Mouse (Mus musculus): ENCODE measurements around the gene Arl8b. TPM values are rescaled to one million over a fixed set of nuclear protein-coding genes. Genes with fewer than 3 reads are reported as not detected.

The Arl8b gene
- polyA plus RNA-seq, 1 experiment from 2014 or later = 71.5 TPM

DNA sequence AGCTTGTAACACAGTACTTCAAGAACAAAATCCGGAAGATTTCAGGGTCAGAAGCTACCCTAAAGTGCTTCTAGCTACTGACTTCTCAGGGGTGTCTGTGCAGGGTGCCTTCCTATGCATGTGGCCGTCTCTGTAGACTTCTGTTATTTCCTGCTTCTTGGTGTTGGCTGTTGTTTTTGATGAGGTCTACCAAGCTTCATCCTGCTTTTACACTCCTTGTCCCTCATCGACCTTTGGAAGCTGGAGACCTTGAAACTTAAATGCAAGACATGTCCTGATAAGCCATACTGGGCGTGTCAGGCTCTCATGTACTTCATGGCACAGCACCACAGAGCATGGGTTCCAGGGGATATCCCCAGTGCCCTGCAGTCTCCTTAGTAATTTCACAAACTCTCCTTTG, 55.1 kb downstream of the Arl8b start:
- H3K27me3 ChIP-seq (ENCODE audit: control insufficient read depth, insufficient read depth, low read length) = no peaks in the 10 kb centered on the region
- H3K4me1 ChIP-seq (ENCODE audit: control insufficient read depth in 2 of 2, insufficient read depth in 2 of 2, low read length in 2 of 2) = no peaks in the 10 kb centered on the region
- no peaks in the 10 kb centered on the region for H3K9me3 ChIP-seq (ENCODE audit: control insufficient read depth, low read length)
- peaks cover 47% of the 10 kb centered on the region for H3K36me3 ChIP-seq (ENCODE audit: control insufficient read depth, insufficient read depth, low read length)
- H3K4me2 ChIP-seq (ENCODE audit: low read length) = no peak overlapping the region
- 82% methylated on average over 4 of the region's 4 CpGs for WGBS
- no peak for ATAC-seq (ENCODE audit: insufficient number of reproducible peaks, insufficient read depth, low FRiP score, low read depth)
- no peak overlapping the region for H3K27ac ChIP-seq (replicated peaks in 1 of 2; ENCODE audit: control insufficient read depth in 1 of 2, insufficient read depth in 1 of 2, low read depth in 2 of 2, low read length in 2 of 2)
- no peak overlapping the region for H3K9ac ChIP-seq (ENCODE audit: low read length)
- no peak overlapping the region for H3K4me3 ChIP-seq (ENCODE audit: control insufficient read depth in 1 of 2, insufficient read depth in 1 of 2, low read depth in 1 of 2, low read length in 2 of 2)

DNA sequence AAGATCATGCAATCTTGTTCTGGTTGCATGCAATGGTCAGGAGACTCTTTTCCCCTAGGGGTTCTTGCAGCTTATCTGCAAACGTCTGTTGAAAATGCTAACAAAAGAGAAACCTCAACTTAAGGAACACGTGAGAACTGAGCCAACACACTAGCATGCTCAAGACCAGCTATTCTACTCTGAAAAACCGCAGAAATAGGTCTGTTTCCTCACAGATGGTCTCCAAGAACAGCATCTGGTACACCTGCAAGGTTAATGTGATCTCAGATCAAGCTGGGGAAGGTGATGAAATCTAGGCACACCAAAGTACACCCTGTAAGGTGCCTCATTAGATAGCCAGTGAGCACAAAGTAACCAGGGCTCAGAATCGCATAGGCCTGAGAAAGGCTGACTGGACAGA, 56.5 kb downstream of the Arl8b start:
- Histone ChIP-seq H3K4me2 (ENCODE audit: low read length) (no peak overlapping the region), H3K27ac (replicated peaks in 1 of 2; ENCODE audit: control insufficient read depth in 1 of 2, insufficient read depth in 1 of 2, low read depth in 2 of 2, low read length in 2 of 2) (no peak overlapping the region), H3K9me3 (ENCODE audit: control insufficient read depth, low read length) (no peaks in the 10 kb centered on the region), H3K36me3 (ENCODE audit: control insufficient read depth, insufficient read depth, low read length) (peaks cover 58% of the 10 kb centered on the region), H3K27me3 (ENCODE audit: control insufficient read depth, insufficient read depth, low read length) (no peaks in the 10 kb centered on the region), H3K4me3 (ENCODE audit: control insufficient read depth in 1 of 2, insufficient read depth in 1 of 2, low read depth in 1 of 2, low read length in 2 of 2) (no peak overlapping the region), H3K9ac (ENCODE audit: low read length) (no peak overlapping the region), H3K4me1 (ENCODE audit: control insufficient read depth in 2 of 2, insufficient read depth in 2 of 2, low read length in 2 of 2) (no peaks in the 10 kb centered on the region)
- ATAC-seq (ENCODE audit: insufficient number of reproducible peaks, insufficient read depth, low FRiP score, low read depth) = no peak
- WGBS = 76% methylated on average over 4 of the region's 4 CpGs

DNA sequence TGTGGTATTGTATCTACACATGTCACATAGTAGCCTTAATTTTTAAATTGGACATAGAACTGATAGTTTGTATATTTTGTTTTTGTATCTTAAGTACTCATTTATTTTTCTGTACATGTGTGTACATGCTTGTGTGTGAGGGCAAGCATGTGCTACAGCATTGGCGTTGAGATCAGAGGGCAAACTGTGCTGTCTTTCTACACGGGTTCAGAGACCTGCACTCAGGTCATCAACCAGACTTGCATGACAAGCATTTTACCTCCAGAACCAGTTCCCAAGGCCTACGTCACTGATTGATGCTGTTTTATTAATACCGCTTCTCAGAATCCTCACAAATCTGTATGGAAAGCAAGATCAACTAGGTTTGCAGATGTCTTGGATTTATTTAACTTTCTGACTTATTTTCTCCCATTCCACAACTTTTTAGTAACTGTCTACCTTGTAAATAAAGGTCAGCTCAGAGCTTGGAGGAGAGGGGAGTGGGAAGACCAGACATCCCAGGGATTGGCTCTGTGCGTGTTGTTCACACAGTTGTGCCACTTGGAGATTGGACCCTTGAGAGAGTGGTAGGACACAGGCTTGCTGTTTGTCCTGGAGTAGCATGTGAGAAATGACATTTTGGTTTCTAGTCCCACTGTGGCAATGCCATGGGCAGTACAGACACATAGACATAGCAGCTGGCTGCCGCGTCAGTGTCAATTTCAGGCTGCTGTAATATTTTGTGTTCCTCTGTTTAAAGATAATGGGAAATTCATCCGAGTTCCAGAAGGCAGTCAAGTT, 58.2 kb downstream of the Arl8b start:
- 91% methylated on average over 8 of the region's 8 CpGs for WGBS
- H3K27me3 ChIP-seq (ENCODE audit: control insufficient read depth, insufficient read depth, low read length) = no peaks in the 10 kb centered on the region
- peaks cover 65% of the 10 kb centered on the region for H3K36me3 ChIP-seq (ENCODE audit: control insufficient read depth, insufficient read depth, low read length)
- H3K4me3 ChIP-seq (ENCODE audit: control insufficient read depth in 1 of 2, insufficient read depth in 1 of 2, low read depth in 1 of 2, low read length in 2 of 2) = no peak overlapping the region
- no peak overlapping the region for H3K4me2 ChIP-seq (ENCODE audit: low read length)
- no peak overlapping the region for H3K27ac ChIP-seq (replicated peaks in 1 of 2; ENCODE audit: control insufficient read depth in 1 of 2, insufficient read depth in 1 of 2, low read depth in 2 of 2, low read length in 2 of 2)
- H3K4me1 ChIP-seq (ENCODE audit: control insufficient read depth in 2 of 2, insufficient read depth in 2 of 2, low read length in 2 of 2) = no peaks in the 10 kb centered on the region
- no peak overlapping the region for H3K9ac ChIP-seq (ENCODE audit: low read length)
- no peaks in the 10 kb centered on the region for H3K9me3 ChIP-seq (ENCODE audit: control insufficient read depth, low read length)
- ATAC-seq (ENCODE audit: insufficient number of reproducible peaks, insufficient read depth, low FRiP score, low read depth) = no peak

DNA sequence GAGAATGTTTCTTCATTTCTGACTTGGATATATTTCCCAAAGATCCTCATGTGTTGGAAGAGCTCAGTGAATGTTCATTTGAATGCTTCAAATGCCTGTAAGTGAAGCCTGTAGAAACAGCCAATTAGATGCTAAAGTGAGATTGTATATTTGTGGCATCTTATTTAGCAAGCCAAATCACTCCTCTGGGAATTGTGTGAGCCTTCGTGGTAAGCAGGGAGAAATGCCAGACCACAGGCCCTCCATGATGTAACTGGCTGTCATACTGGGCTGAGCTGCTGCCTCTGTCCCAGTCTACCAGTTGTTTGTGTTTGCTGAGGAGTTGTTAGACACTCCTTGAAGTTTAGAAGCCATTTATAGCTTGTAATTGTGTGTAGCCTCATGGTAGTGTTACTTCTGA, 60.8 kb downstream of the Arl8b start:
- Histone ChIP-seq H3K4me2 (ENCODE audit: low read length) (no peak overlapping the region), H3K4me3 (ENCODE audit: control insufficient read depth in 1 of 2, insufficient read depth in 1 of 2, low read depth in 1 of 2, low read length in 2 of 2) (no peak overlapping the region), H3K9me3 (ENCODE audit: control insufficient read depth, low read length) (no peaks in the 10 kb centered on the region), H3K27me3 (ENCODE audit: control insufficient read depth, insufficient read depth, low read length) (no peaks in the 10 kb centered on the region), H3K4me1 (ENCODE audit: control insufficient read depth in 2 of 2, insufficient read depth in 2 of 2, low read length in 2 of 2) (no peaks in the 10 kb centered on the region), H3K27ac (replicated peaks in 1 of 2; ENCODE audit: control insufficient read depth in 1 of 2, insufficient read depth in 1 of 2, low read depth in 2 of 2, low read length in 2 of 2) (no peak overlapping the region), H3K9ac (ENCODE audit: low read length) (no peak overlapping the region), H3K36me3 (ENCODE audit: control insufficient read depth, insufficient read depth, low read length) (peaks cover 61% of the 10 kb centered on the region)
- WGBS = 84% methylated on average over 1 of the region's 1 CpGs
- no peak for ATAC-seq (ENCODE audit: insufficient number of reproducible peaks, insufficient read depth, low FRiP score, low read depth)

DNA sequence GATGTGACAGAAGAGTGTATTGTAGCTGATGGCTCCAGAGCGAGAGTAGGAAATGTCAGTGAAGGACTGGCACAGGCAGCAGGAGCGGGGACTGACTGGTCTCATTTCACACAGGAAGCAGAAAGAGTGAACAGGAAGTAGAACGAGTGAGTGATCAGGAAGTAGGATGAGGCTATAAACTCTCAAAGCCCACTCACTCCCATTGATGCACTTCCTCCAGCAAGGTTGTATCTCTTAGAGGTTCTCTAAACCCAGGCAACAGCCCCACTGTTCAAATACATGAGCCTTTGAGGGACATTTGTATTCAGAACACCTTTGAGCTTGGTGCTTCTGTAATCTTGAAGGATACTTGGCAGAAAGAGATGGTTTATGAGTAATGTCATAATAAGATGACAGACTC, 61.2 kb downstream of the Arl8b start:
- 72% methylated on average over 3 of the region's 3 CpGs for WGBS
- Histone ChIP-seq H3K36me3 (ENCODE audit: control insufficient read depth, insufficient read depth, low read length) (peaks cover 65% of the 10 kb centered on the region), H3K4me3 (ENCODE audit: control insufficient read depth in 1 of 2, insufficient read depth in 1 of 2, low read depth in 1 of 2, low read length in 2 of 2) (no peak overlapping the region)

DNA sequence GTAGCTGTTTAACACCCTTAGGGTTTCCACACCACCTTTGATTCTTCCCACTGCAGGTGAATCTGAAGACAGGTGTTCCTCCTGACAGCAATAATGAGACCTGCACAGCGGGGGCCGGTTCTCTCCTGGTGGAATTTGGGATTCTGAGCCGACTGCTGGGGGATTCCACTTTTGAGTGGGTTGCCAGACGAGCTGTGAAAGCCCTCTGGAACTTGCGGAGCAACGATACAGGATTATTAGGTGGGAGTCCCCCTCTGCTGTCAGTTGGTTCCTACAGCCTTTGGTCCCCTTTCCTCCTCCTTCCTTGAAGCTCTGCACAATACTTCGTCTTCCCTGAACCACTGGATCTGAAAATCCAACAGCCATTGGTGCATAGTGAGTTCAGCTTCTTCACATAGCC, 61.9 kb downstream of the Arl8b start:
- no peak overlapping the region for H3K4me3 ChIP-seq (ENCODE audit: control insufficient read depth in 1 of 2, insufficient read depth in 1 of 2, low read depth in 1 of 2, low read length in 2 of 2)
- peaks cover 65% of the 10 kb centered on the region for H3K36me3 ChIP-seq (ENCODE audit: control insufficient read depth, insufficient read depth, low read length)
- H3K27ac ChIP-seq (replicated peaks in 1 of 2; ENCODE audit: control insufficient read depth in 1 of 2, insufficient read depth in 1 of 2, low read depth in 2 of 2, low read length in 2 of 2) = no peak overlapping the region
- no peak overlapping the region for H3K4me2 ChIP-seq (ENCODE audit: low read length)
- no peaks in the 10 kb centered on the region for H3K9me3 ChIP-seq (ENCODE audit: control insufficient read depth, low read length)
- no peaks in the 10 kb centered on the region for H3K4me1 ChIP-seq (ENCODE audit: control insufficient read depth in 2 of 2, insufficient read depth in 2 of 2, low read length in 2 of 2)
- WGBS = 89% methylated on average over 7 of the region's 7 CpGs
- H3K9ac ChIP-seq (ENCODE audit: low read length) = no peak overlapping the region
- ATAC-seq (ENCODE audit: insufficient number of reproducible peaks, insufficient read depth, low FRiP score, low read depth) = no peak
- H3K27me3 ChIP-seq (ENCODE audit: control insufficient read depth, insufficient read depth, low read length) = no peaks in the 10 kb centered on the region

More for the DNA sequence above, 61.2 kb downstream of the Arl8b start:
- H3K27ac ChIP-seq (replicated peaks in 1 of 2; ENCODE audit: control insufficient read depth in 1 of 2, insufficient read depth in 1 of 2, low read depth in 2 of 2, low read length in 2 of 2) = no peak overlapping the region
- H3K9me3 ChIP-seq (ENCODE audit: control insufficient read depth, low read length) = no peaks in the 10 kb centered on the region
- no peak overlapping the region for H3K4me2 ChIP-seq (ENCODE audit: low read length)
- H3K4me1 ChIP-seq (ENCODE audit: control insufficient read depth in 2 of 2, insufficient read depth in 2 of 2, low read length in 2 of 2) = no peaks in the 10 kb centered on the region
- H3K27me3 ChIP-seq (ENCODE audit: control insufficient read depth, insufficient read depth, low read length) = no peaks in the 10 kb centered on the region
- no peak for ATAC-seq (ENCODE audit: insufficient number of reproducible peaks, insufficient read depth, low FRiP score, low read depth)
- no peak overlapping the region for H3K9ac ChIP-seq (ENCODE audit: low read length)

DNA sequence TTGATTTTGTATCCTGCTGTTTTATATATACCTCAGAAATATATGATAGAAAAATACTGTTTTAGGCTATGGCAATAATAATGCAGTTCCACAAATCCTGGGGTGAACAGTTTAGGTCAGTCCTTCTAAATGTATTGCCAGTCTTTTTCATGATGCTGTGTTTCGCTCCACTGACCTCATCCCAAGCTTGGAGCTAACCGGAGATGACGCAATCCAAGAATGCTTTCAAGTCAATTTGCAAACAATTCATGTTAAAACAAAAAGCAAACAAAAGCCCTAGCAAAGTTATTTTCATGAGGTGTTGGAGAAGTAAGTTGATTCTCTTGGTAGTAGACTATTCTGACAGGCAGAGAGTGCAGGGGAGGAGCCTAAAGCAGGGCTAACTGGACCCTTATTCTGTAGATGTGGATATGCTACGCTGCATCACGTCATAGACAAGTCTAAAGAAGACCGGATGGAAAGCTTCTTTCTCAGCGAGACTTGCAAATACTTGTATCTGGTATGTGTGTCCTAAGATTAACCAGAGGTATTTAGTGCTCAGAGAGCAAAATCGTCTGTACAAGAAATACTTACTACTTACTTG, 69.3 kb downstream of the Arl8b start:
- no peak for ATAC-seq (ENCODE audit: insufficient number of reproducible peaks, insufficient read depth, low FRiP score, low read depth)
- Histone ChIP-seq H3K27ac (replicated peaks in 1 of 2; ENCODE audit: control insufficient read depth in 1 of 2, insufficient read depth in 1 of 2, low read depth in 2 of 2, low read length in 2 of 2) (no peak overlapping the region), H3K9me3 (ENCODE audit: control insufficient read depth, low read length) (no peaks in the 10 kb centered on the region), H3K4me3 (ENCODE audit: control insufficient read depth in 1 of 2, insufficient read depth in 1 of 2, low read depth in 1 of 2, low read length in 2 of 2) (no peak overlapping the region), H3K27me3 (ENCODE audit: control insufficient read depth, insufficient read depth, low read length) (no peaks in the 10 kb centered on the region), H3K4me1 (ENCODE audit: control insufficient read depth in 2 of 2, insufficient read depth in 2 of 2, low read length in 2 of 2) (no peaks in the 10 kb centered on the region), H3K4me2 (ENCODE audit: low read length) (no peak overlapping the region), H3K9ac (ENCODE audit: low read length) (no peak overlapping the region), H3K36me3 (ENCODE audit: control insufficient read depth, insufficient read depth, low read length) (peaks cover 81% of the 10 kb centered on the region)
- 82% methylated on average over 8 of the region's 8 CpGs for WGBS

DNA sequence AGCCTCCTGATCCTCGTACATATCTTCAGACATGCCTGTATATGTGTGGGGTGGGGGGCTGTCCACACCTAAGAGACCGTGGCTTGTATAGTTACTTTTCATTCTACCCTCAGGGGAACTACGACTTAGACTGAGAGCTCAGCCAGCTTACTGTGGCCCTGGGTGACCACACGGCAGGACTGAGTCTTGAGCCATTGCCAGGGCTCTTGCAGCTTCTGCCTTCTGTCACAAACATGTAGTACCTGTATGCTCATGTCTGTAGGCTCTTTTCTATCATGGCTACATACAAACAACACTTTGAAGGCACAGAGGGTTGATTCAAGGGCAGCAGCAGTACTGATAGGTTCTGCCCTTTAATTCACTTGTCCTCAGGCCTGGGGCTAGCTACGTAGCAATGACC, 70.1 kb downstream of the Arl8b start:
- Histone ChIP-seq H3K36me3 (ENCODE audit: control insufficient read depth, insufficient read depth, low read length) (peaks cover 85% of the 10 kb centered on the region), H3K4me3 (ENCODE audit: control insufficient read depth in 1 of 2, insufficient read depth in 1 of 2, low read depth in 1 of 2, low read length in 2 of 2) (no peak overlapping the region), H3K27me3 (ENCODE audit: control insufficient read depth, insufficient read depth, low read length) (no peaks in the 10 kb centered on the region), H3K4me1 (ENCODE audit: control insufficient read depth in 2 of 2, insufficient read depth in 2 of 2, low read length in 2 of 2) (no peaks in the 10 kb centered on the region), H3K4me2 (ENCODE audit: low read length) (no peak overlapping the region), H3K27ac (replicated peaks in 1 of 2; ENCODE audit: control insufficient read depth in 1 of 2, insufficient read depth in 1 of 2, low read depth in 2 of 2, low read length in 2 of 2) (no peak overlapping the region), H3K9ac (ENCODE audit: low read length) (no peak overlapping the region), H3K9me3 (ENCODE audit: control insufficient read depth, low read length) (no peaks in the 10 kb centered on the region)
- no peak for ATAC-seq (ENCODE audit: insufficient number of reproducible peaks, insufficient read depth, low FRiP score, low read depth)
- WGBS = 79% methylated on average over 5 of the region's 5 CpGs

All from heart, embryonic 14.5 days (tissue).